Mouse (Mus musculus) heart, embryonic 12.5 days (tissue): Measurements from ENCODE around the gene Ccdc162. TPM values are rescaled to one million over a fixed set of nuclear protein-coding genes. Genes with fewer than 3 reads are reported as not detected.

Experiments
- microRNA-seq: library from miRNA; unstranded; fragments of <30 nt; microRNA quantifications from one replicate; pipeline ENCODE4, GENCODE M21; 2017
- polyA plus RNA-seq: library from polyadenylated mRNA; unstranded; fragments of >200 nt; fragmentation: Nextera tagmentation; extraction: Ambion mirVana; gene quantifications from 2 replicates; pipeline ENCODE4 v1.2.1, GENCODE M21; 2016

The Ccdc162 gene
- polyA plus RNA-seq, 1 experiment from 2014 or later: 0.34 TPM

Small RNA genes within 50 kb of the gene (microRNA-seq; reads per million reads assigned to microRNA genes)
- gene Mir3473b: not detected

Other genes with a start within 250 kb of the Ccdc162 start
- 38.9 and 45.3 TPM in 2 replicates for gene Mical1, start 240.3 kb downstream of the Ccdc162 start, polyA plus RNA-seq
- gene Smpd2, start 226.3 kb downstream of the Ccdc162 start, polyA plus RNA-seq: 42.7 and 45.6 TPM in 2 replicates
- gene Ppil6, start 226.2 kb downstream of the Ccdc162 start, polyA plus RNA-seq: 1.1 TPM in 2 replicates
- 217 and 224 TPM in 2 replicates for gene Cd164, start 197.2 kb downstream of the Ccdc162 start, polyA plus RNA-seq
- gene Cep57l1, start 93.2 kb upstream of the Ccdc162 start, polyA plus RNA-seq: 19.3 and 21.8 TPM in 2 replicates
- gene Sesn1, start 93.3 kb upstream of the Ccdc162 start, polyA plus RNA-seq: 27.8 and 28.6 TPM in 2 replicates